Mouse (Mus musculus): ENCODE results near the gene Ccdc84. TPM values are rescaled to one million over a fixed set of nuclear protein-coding genes. Genes with fewer than 3 reads are reported as not detected.
"Not testable (repeated sequence)": the region's sequence is repeated elsewhere in the genome, so short reads cannot be mapped to it uniquely, and the experiment has no call there.

Gene Ccdc84
- polyA plus RNA-seq, 1 experiment from 2014 or later: 29.2 TPM

DNA sequence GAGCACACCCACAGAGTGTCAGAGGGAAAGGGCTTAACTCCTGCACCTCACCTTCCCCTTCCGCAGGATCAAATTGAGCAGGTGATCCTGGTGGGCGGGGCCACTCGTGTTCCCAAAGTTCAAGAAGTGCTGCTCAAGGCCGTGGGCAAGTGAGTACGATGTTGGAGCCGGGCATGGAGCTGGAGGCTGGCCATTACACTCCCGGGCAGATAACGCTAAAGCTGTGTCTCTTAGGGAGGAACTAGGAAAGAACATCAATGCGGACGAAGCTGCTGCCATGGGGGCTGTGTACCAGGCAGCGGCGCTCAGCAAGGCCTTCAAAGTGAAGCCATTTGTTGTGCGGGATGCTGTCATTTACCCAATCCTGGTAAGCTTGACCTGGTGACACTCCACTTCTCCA lies 33.8 kb downstream of the Ccdc84 start:
- no peak for DNase-seq (ENCODE audit: low spot score)

GRCm38 (mm10) chr9:44379862-44380261 lies 38.5 kb downstream of the Ccdc84 start:
- peaks cover 36% of the 10 kb centered on the region for H3K36me3 ChIP-seq (ENCODE audit: insufficient read depth, low read length)
- H3K4me2 ChIP-seq (ENCODE audit: low read length): peak overlapping the region; percentile 86
- H3K4me3 ChIP-seq (replicated peaks; ENCODE audit: low read depth, low read length): peak overlapping the region; percentile 64
- H3K27me3 ChIP-seq (ENCODE audit: insufficient read depth, low read length): no peaks in the 10 kb centered on the region
- peak overlapping the region; percentile 86 for H3K27ac ChIP-seq
- DNase-seq (ENCODE audit: low spot score): no peak
- TF ChIP-seq CTCF (IDR thresholded peaks at IDR 0.05; ENCODE audit: low read depth): no peak
- WGBS: 7% methylated on average over 15 of the region's 15 CpGs
- no peaks in the 10 kb centered on the region for H3K9me3 ChIP-seq (replicated peaks; ENCODE audit: low read length)
- H3K9ac ChIP-seq (ENCODE audit: low read depth, low read length): peak overlapping the region; percentile 81
- ATAC-seq (replicated peaks; ENCODE audit: low FRiP score, low read depth): peak; percentile 14; the same call in 1 of the 2 replicates
- H3K4me1 ChIP-seq (replicated peaks; ENCODE audit: insufficient read depth, low read length): peaks cover 6% of the 10 kb centered on the region; the same call in 1 of the 2 replicates

More for the DNA sequence above, 33.8 kb downstream of the Ccdc84 start:
- Histone ChIP-seq H3K9me3 (replicated peaks; ENCODE audit: low read length) (no peaks in the 10 kb centered on the region), H3K27ac (no peak overlapping the region), H3K36me3 (ENCODE audit: insufficient read depth, low read length) (peaks cover 82% of the 10 kb centered on the region), H3K4me3 (replicated peaks; ENCODE audit: low read depth, low read length) (no peak overlapping the region), H3K4me2 (ENCODE audit: low read length) (no peak overlapping the region), H3K27me3 (ENCODE audit: insufficient read depth, low read length) (no peaks in the 10 kb centered on the region), H3K4me1 (replicated peaks; ENCODE audit: insufficient read depth, low read length) (peaks cover 6% of the 10 kb centered on the region; the same call in 1 of the 2 replicates), H3K9ac (ENCODE audit: low read depth, low read length) (no peak overlapping the region)
- TF ChIP-seq CTCF (IDR thresholded peaks at IDR 0.05; ENCODE audit: low read depth): no peak
- ATAC-seq (replicated peaks; ENCODE audit: low FRiP score, low read depth): no peak
- 91% methylated on average over 13 of the region's 13 CpGs for whole genome bisulfite sequencing

GRCm38 (mm10) chr9:44379054-44379834 lies 39.1 kb downstream of the Ccdc84 start, which contains the start of gene Hyou1:
Gene Hyou1, plus strand, starts transcription at chr9:44379490.
- H3K27ac ChIP-seq: peak within 1 kb of the TSS; percentile 86
- H3K9me3 ChIP-seq (replicated peaks; ENCODE audit: low read length): no peaks in the 10 kb centered on the region
- H3K36me3 ChIP-seq (ENCODE audit: insufficient read depth, low read length): peaks cover 30% of the 10 kb centered on the region
- ATAC-seq (replicated peaks; ENCODE audit: low FRiP score, low read depth) (peak; percentile 98), DNase-seq (ENCODE audit: low spot score) (peak; percentile 98)
- peak within 1 kb of the TSS; percentile 86 for H3K4me2 ChIP-seq (ENCODE audit: low read length)
- H3K9ac ChIP-seq (ENCODE audit: low read depth, low read length): peak within 1 kb of the TSS; percentile 81
- under 1% methylated on average over 83 of the region's 83 CpGs for WGBS
- no peaks in the 10 kb centered on the region for H3K27me3 ChIP-seq (ENCODE audit: insufficient read depth, low read length)
- H3K4me3 ChIP-seq (replicated peaks; ENCODE audit: low read depth, low read length): peak within 1 kb of the TSS; percentile 64
- peak; percentile 55 for TF ChIP-seq CTCF (IDR thresholded peaks at IDR 0.05; ENCODE audit: low read depth)
- peaks cover 6% of the 10 kb centered on the region; the same call in 1 of the 2 replicates for H3K4me1 ChIP-seq (replicated peaks; ENCODE audit: insufficient read depth, low read length)

DNA sequence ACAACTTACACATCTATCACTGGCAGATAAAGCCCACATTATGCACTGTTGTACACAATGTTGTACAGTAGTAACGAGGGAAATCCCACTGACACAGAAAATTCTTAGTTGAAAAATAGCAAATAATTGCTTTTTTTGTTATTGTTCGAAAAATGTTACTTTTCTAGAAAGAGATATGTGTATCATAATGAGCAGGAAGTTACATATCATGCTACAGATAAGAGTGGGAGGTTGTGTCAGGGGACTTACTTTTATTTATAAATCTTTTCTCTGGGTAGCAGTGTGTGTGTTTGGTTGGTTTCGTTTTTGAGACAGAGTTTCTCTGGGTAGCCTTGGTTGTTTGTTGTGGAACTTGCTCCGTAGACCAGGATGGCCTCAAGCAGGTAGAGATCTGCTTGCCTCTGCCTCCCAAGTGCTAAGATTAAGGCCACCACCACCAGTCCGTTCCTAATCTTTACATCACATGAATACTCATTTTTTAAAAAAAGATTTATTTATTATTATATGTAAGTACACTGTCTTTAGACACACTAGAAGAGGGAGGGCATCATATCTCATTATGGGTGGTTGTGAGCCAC lies 40.1 kb downstream of the Ccdc84 start:
- Histone ChIP-seq H3K4me3 (replicated peaks; ENCODE audit: low read depth, low read length) (peak overlapping the region; percentile 64), H3K27me3 (ENCODE audit: insufficient read depth, low read length) (no peaks in the 10 kb centered on the region), H3K36me3 (ENCODE audit: insufficient read depth, low read length) (peaks cover 20% of the 10 kb centered on the region; the same call in 1 of the 2 replicates), H3K27ac (peak overlapping the region; percentile 85), H3K9ac (ENCODE audit: low read depth, low read length) (peak overlapping the region; percentile 67; the same call in 1 of the 2 replicates), H3K4me1 (replicated peaks; ENCODE audit: insufficient read depth, low read length) (peaks cover 6% of the 10 kb centered on the region; the same call in 1 of the 2 replicates), H3K4me2 (ENCODE audit: low read length) (peak overlapping the region; percentile 74), H3K9me3 (replicated peaks; ENCODE audit: low read length) (no peaks in the 10 kb centered on the region)
- 86% methylated on average over 5 of the region's 5 CpGs for WGBS
- no peak for DNase-seq (ENCODE audit: low spot score)
- no peak for ATAC-seq (replicated peaks; ENCODE audit: low FRiP score, low read depth)
- TF ChIP-seq CTCF (IDR thresholded peaks at IDR 0.05; ENCODE audit: low read depth): no peak

- not testable (repeated sequence) for H3K4me3 ChIP-seq (replicated peaks; ENCODE audit: low read depth, low read length); H3K4me2 ChIP-seq (ENCODE audit: low read length); DNase-seq (ENCODE audit: low spot score); H3K9me3 ChIP-seq (replicated peaks; ENCODE audit: low read length); ATAC-seq (replicated peaks; ENCODE audit: low FRiP score, low read depth); H3K4me1 ChIP-seq (replicated peaks; ENCODE audit: insufficient read depth, low read length); H3K9ac ChIP-seq (ENCODE audit: low read depth, low read length); H3K27ac ChIP-seq; H3K27me3 ChIP-seq (ENCODE audit: insufficient read depth, low read length)
- 85% methylated on average over 2 of the region's 2 CpGs for WGBS
- H3K36me3 ChIP-seq (ENCODE audit: insufficient read depth, low read length): peaks cover 11% of the 10 kb centered on the region; the same call in 1 of the 2 replicates
Measured at GRCm38 (mm10) chr9:44377335-44377734, 41.0 kb downstream of the Ccdc84 start.

DNA sequence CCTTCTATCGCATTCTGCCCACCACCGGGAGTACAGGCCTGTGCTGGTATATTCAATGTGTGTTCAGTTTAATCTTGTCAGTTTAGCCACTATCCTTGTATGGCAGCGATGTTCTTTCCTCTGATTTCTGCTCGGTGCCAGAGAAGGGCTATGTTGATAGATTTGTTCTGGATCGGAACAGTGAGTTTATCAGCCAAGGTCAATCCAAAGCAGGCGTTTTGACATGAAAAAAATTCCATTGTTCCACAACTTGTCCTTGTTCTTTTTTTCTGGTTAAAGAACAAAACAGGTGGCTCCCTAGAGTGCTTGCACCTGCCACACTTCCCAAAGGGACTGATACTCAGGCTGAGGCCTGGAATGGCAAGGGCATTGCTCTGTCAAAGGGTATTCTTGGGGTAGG lies 42.2 kb downstream of the Ccdc84 start:
- no peaks in the 10 kb centered on the region for H3K9me3 ChIP-seq (replicated peaks; ENCODE audit: low read length)
- no peaks in the 10 kb centered on the region for H3K27me3 ChIP-seq (ENCODE audit: insufficient read depth, low read length)
- H3K27ac ChIP-seq: no peak overlapping the region
- ATAC-seq (replicated peaks; ENCODE audit: low FRiP score, low read depth): no peak
- no peaks in the 10 kb centered on the region for H3K36me3 ChIP-seq (ENCODE audit: insufficient read depth, low read length)
- no peak overlapping the region for H3K9ac ChIP-seq (ENCODE audit: low read depth, low read length)
- WGBS: 89% methylated on average over 6 of the region's 6 CpGs
- peaks cover 6% of the 10 kb centered on the region; the same call in 1 of the 2 replicates for H3K4me1 ChIP-seq (replicated peaks; ENCODE audit: insufficient read depth, low read length)
- DNase-seq (ENCODE audit: low spot score): no peak
- H3K4me3 ChIP-seq (replicated peaks; ENCODE audit: low read depth, low read length): no peak overlapping the region
- H3K4me2 ChIP-seq (ENCODE audit: low read length): no peak overlapping the region
- TF ChIP-seq CTCF (IDR thresholded peaks at IDR 0.05; ENCODE audit: low read depth): no peak

Data from kidney, postnatal 0 days (tissue).